Mouse (Mus musculus) gastrocnemius, adult 2 months (tissue): Measurements from ENCODE around the gene Slc25a1. TPM values are rescaled to one million over a fixed set of nuclear protein-coding genes. Genes with fewer than 3 reads are reported as not detected.
"Not testable (repeated sequence)": the region's sequence is repeated elsewhere in the genome, so short reads cannot be mapped to it uniquely, and the experiment has no call there.

Experiments
- DNase-seq: peaks from one replicate; pipeline ENCODE4 v3.0.0; 2022
- H3K27ac ChIP-seq: fragments of 200-600 bp; 2 replicates; pipeline ENCODE4 v1.8.1; 2022; ENCODE audit warnings: mild to moderate bottlenecking
- H3K4me3 ChIP-seq: fragments of 200-600 bp; 2 replicates; pipeline ENCODE4 v1.8.1; 2022; ENCODE audit warnings: mild to moderate bottlenecking, moderate library complexity
- CTCF ChIP-seq: fragments of 200-600 bp; IDR thresholded peaks from 2 replicates; pipeline ENCODE4 v1.8.1; 2022; ENCODE audit warnings: antibody characterized with exemption, mild to moderate bottlenecking, moderate library complexity
- intact Hi-C: fragments of 180-260 bp; cut with DNase I; formaldehyde crosslinking; loops from one replicate; pipeline ENCODE4 v1.15.1; 2025
- long read RNA-seq, 2 experiments: library from polyadenylated mRNA; stranded (forward); transcript quantifications; one replicate each; pipeline ENCODE4 v2.0.0; 2021
- total RNA-seq, 2 experiments: library from RNA; stranded (reverse); gene quantifications; 2 replicates each; pipeline ENCODE4 v1.2.3; 2021

The Slc25a1 gene
- 1 to 10 TPM; 2.7 to 4.6 TPM for total RNA-seq
- long read RNA-seq, experiment 1, transcript Slc25a1-201 (9 exons, 1,666 nt), result major isoform, 5 of 6 reads
- long read RNA-seq, experiment 1, partial matches to known transcripts, result 1 of 6 reads
- long read RNA-seq, experiment 1, other reads (novel, unspliced or antisense), result 0 of 6 reads
- long read RNA-seq, experiment 2, partial matches to known transcripts, result 0 of 2 reads
- long read RNA-seq, experiment 2, other reads (novel, unspliced or antisense), result 0 of 2 reads

DNA sequence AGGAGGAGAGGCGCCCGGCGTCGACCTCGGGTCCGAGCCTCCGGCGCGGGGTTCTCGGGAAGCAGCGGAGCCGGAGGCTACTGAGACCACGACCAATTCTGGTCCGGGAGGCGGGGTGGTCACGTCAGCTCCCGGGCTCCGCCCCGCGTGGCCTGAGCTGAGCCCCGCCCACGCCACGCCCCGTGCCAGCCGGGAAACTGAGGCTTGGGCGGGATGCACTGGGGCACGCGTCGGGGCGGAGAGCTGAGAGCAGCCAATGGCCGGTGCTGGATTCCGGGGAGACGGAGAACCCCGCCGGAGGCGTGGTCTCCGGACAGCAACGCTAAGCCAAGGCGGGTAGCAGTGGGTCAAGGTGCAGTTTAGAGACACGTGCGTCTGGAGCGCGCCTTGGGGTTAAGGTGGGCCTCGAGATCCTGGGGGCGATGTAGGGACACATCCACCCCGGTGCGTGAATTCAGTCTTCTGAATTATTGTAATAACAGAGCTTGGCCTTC lies at the start of gene Slc25a1:
Slc25a1 (minus strand) TSS at position 133 of the 494 bp plus-strand sequence.
- DNase-seq, result peak; percentile 79
- TF ChIP-seq CTCF, result no peak
- Histone ChIP-seq H3K27ac (peak within 1 kb of the TSS; percentile 82), H3K4me3 (peak within 1 kb of the TSS; percentile 97)
- intact Hi-C loops, result no loop called here

DNA sequence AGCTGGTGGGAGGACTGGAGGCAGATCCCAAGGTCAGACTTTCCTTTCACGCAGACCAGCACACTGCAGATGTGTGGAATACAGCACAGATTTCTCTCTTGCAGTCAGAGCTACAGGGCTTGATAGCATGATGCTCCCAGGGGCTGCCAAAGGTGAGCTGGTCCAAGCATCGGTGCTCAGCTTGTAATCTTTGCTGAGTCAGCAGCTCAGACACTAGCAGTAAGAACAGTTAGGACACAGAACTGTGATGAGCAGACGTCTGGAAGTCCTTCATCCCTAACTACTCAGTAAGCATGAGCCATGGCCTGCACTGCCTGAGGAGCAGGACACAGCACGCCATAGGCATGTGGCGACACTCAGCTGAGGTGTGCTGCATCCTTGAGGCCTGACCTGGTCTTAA lies 43.8 kb upstream of the Slc25a1 start:
- TF ChIP-seq CTCF, result no peak
- no peak for DNase-seq
- no peak overlapping the region for H3K27ac ChIP-seq
- intact Hi-C loops, result no loop called here
- H3K4me3 ChIP-seq, result no peak overlapping the region

DNA sequence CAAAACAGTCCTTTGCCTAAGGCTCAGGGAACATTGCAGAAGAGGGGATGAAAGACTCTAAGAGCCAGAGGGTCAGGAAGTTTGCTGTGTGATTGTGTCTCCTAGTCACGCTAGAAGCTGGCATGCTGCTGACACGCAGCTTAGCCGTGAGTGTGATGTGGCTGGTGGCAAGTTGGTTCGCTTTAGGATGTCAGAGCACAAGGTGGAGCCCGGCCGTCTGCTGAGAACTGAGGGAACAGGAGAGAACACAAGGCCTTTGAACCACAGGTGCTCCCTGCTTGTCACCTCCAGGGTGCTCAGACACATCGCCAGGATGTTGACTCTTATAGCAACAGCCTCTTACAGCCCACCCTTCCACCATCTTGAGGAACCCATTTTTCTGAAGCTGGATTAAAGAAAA lies 34.1 kb upstream of the Slc25a1 start:
- Histone ChIP-seq H3K4me3 (no peak overlapping the region), H3K27ac (no peak overlapping the region)
- TF ChIP-seq CTCF, result no peak
- DNase-seq, result no peak
- intact Hi-C loops, result no loop called here

DNA sequence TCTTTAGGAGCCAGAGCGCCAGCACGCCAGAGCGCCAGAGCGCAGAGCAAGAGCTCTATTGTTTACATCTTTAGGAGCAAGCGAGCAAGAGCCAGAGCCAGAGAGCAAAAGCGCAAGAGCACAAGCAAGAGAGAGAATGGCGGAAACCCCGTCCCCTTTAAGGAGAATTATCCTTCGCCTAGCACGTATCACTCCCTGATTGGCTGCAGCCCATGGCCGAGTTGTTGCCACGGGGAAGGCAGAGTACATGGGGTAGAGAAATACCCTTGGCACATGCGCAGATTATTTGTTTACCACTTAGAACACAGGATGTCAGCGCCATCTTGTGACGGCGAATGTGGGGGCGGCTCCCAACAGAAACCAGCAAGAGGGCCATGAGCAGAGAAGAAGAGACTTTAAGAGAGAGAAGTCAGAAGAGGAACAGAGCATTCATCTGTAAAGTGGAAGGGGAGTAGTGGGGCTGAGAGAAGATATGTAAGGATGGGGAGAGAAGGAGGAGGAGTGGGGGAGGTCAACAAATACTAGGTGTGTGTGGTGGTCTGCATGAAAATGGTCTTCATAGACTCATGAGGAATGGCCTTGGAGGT lies 28.1 kb upstream of the Slc25a1 start:
- H3K27ac ChIP-seq, H3K4me3 ChIP-seq, intact Hi-C loops, DNase-seq: not testable (repeated sequence)

DNA sequence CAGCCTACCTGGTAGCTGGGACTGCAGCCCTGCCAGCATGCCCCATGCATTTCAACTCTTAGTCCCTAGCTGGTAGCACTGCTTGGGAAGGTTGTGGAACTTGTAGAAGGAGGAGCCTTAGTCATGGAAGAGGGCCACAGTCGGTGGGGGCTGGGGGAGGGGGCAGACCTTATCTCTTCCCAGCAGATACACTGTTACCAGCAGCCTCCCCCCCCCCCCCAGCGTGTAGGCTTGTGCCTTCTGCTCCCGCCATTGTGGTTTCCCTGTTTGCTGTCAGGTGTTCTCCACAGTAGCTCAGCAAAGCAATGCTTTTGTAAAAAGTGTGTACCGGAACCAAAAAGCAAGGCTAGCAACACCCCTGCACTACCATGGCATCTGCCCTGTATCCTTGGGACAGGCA lies 23.6 kb upstream of the Slc25a1 start:
- Histone ChIP-seq H3K27ac (no peak overlapping the region), H3K4me3 (no peak overlapping the region)
- intact Hi-C loops, result no loop called here
- no peak for TF ChIP-seq CTCF
- no peak for DNase-seq

DNA sequence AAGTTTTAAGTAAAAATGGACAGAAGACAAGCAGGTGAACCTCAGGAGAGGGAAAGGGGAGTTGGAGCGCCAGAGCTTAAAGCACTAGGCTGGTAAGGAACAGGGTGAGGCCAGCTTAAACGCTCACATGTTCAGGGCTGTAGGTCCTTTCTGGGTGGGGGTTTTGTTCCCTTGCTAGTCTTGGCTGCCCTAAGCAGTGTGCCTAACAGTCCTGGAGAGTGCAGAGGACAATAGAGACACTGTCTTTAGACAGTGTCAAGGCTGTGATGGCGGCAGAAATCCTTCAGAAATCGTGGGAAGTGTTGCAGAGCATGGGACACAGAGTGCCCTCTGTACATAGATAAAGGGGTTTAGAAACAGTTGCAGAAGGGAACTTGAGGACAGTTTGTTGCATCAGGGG lies 22.0 kb upstream of the Slc25a1 start:
- intact Hi-C loops, result no loop called here
- Histone ChIP-seq H3K27ac (no peak overlapping the region), H3K4me3 (no peak overlapping the region)
- no peak for DNase-seq
- no peak for TF ChIP-seq CTCF

DNA sequence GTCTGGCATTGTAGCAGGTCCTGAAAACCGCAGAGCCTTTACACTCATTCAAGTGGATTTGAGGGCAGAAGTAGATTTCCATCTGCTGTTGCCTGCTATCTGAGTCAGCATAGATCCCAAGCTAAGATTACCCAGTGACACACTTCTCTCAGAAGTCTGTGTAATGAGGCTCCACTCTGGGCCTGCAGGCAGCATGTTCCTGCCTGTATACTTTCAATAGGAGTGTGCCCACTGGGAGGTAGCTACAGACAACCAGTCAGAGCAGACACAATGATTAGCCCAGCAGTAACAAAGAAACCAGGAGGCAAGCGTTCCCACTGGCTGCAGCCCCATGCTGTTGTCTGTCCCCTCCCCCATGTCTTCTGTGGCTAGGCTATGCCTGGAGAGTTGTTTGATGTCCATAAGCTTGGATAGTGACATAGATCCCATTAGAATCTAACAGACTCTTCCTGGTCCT lies 21.4 kb upstream of the Slc25a1 start:
- no peak overlapping the region; the same call in 1 of the 2 replicates for H3K27ac ChIP-seq
- H3K4me3 ChIP-seq, result no peak overlapping the region
- no peak for TF ChIP-seq CTCF
- no peak for DNase-seq
- intact Hi-C loops, result no loop called here

DNA sequence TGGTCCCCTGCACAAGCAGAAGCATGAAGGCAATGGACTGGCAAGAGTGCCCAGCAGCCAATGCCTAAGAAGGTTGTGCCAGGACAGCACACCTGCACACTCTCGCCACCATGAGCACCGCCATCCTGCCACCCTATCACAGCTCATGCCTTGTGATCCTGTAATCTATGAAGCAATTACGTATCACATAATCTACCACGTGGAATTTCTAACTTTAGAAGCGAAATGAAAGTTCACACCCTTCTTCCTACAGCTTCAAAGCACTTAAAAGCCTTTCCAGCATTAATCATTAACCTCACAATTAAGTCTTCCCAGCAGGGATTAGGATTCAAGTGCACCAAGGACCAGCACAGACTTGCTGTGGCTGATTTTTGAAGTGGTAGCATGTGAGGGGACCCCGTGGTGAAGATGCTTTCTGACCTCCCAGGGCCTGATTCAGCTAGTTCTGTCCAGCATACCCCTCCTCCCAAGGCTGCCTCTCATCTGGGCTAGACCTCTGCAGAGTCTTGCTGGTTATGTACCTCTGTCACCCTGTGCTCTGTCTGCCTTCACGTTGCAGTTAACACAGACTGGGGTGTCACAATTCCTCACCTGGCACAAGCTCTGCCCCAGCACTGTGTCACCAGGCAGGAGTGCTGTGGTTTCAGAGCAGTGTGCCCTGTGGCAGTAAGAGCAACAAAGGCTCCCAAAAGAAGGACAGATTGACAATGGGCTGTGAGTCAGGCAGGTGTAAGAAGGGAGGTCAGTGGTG lies 17.2 kb upstream of the Slc25a1 start:
- TF ChIP-seq CTCF, result no peak
- H3K4me3 ChIP-seq, result no peak overlapping the region
- no peak overlapping the region for H3K27ac ChIP-seq
- intact Hi-C loops, result no loop called here
- DNase-seq, result no peak

DNA sequence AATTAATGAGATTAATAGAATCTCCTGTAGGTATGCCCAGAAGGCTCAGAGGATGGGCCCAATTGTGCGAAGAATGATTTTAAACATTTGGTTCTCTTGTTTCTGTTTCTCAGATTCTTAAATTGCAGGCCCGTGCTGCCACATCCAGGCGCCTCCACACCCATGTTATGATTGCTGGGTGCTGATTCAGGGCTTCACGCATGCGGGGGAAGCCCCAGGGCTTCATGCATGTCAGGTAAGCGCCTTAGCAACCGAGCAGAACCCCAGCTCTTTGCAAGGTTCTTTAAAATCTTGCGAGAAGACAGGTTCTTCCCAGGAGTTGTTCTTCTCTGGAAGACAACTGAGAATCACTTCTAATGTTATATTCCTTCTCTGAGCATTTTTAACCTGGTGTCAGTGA lies 15.4 kb upstream of the Slc25a1 start:
- Histone ChIP-seq H3K27ac (no peak overlapping the region), H3K4me3 (no peak overlapping the region)
- DNase-seq, result no peak
- TF ChIP-seq CTCF, result no peak
- intact Hi-C loops, result no loop called here

DNA sequence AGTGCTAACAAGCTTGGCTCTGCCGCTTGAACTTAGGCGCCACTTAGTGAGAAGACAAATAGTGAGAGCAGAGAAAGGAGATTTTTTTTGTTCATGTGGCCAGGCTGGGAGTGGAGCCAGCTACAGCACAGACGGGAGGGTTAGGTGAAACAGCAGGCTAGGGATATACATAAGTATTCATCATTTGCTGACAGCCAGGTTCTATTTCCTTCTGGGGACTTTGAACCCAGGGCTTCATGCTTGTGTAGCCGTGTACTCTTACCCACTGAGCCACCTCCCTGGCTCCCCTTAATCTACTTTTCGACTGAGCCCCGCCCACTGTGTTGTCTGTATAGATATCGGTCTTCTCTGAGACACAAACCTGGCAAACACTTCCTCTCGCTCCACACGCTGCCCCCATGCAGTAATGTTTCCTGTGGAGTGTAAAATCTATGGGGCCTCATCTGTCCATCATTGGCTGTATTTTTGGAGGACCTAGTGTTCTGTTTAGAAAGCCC lies 11.3 kb upstream of the Slc25a1 start:
- no peak for TF ChIP-seq CTCF
- no peak overlapping the region for H3K4me3 ChIP-seq
- intact Hi-C loops, result loop anchor here (5.0 kb wide), 1 partner anchor 82 kb away; no protein-coding TSS in a partner anchor
- no peak for DNase-seq
- no peak overlapping the region for H3K27ac ChIP-seq

DNA sequence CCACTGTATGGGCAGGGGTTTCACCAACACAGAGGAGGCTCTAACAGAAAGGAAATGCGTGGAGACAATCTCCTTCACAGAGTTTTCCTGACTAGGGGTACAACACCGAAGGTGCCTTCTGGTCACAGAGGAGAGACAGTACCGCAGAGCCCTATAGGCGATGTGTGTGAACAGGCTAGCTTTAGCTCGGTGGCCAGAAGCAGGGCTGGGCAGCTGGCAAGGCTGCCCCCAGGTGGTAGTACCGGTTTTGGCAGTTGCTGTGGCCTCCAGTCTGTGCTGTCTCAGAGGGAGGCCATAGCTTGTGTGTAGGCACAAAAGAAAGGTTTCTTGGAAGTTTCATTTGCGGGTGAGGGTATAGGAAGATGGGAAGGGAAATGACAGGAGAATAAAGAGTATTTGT lies 10.8 kb upstream of the Slc25a1 start:
- DNase-seq, result peak; percentile 74
- peak; percentile 82 for TF ChIP-seq CTCF
- Histone ChIP-seq H3K4me3 (no peak overlapping the region), H3K27ac (no peak overlapping the region)
- intact Hi-C loops, result loop anchor here (5.0 kb wide), 1 partner anchor 82 kb away; no protein-coding TSS in a partner anchor

DNA sequence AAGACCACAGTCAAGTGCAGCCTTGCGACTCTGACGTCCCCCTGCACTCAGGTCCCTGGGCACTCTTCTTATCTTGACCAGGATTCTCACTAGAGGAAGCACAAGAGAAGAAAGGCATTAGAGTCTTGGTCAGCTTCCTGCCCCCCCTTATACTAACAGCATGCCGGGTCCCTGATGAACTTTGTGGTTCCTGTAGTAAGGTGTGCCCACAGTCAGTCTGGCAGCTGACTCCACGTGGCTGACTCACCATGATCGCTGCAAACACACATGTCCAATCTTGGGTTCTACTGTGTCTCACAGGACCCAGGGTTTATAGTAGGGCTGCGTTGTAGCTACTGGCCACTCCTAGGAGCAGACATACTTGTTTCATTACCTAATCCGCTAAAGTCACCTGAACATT lies 10.2 kb upstream of the Slc25a1 start:
- Histone ChIP-seq H3K4me3 (no peak overlapping the region), H3K27ac (no peak overlapping the region)
- no peak for DNase-seq
- TF ChIP-seq CTCF, result no peak
- intact Hi-C loops, result loop anchor here (5.0 kb wide), 1 partner anchor 81 kb away; no protein-coding TSS in a partner anchor

DNA sequence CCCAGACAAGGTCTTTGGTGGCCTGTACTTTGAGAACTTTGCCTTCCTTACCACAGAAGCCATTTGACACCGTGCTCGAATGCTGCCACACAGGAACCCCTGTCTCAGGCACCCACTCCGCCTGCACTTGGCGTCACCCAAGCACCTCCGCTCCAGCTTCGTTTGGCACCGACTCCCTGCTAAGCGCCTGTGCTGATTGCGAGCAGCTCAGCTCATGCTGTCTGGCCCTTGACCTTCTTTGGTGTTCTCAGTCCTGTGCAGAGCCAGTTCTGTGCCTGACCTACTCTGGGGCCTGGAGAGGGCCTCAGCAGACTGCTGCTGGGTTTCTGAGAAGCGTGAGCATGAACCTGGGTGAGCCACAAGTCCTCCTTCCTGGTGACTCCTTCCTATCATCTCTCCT lies 8.8 kb upstream of the Slc25a1 start:
- peak; percentile 36 for DNase-seq

More for the DNA sequence above, 8.8 kb upstream of the Slc25a1 start:
- no peak overlapping the region for H3K27ac ChIP-seq
- H3K4me3 ChIP-seq, result no peak overlapping the region
- no peak for TF ChIP-seq CTCF
- intact Hi-C loops, result loop anchor here (5.0 kb wide), 1 partner anchor 79 kb away; no protein-coding TSS in a partner anchor
